Mouse (Mus musculus) heart, embryonic 14.5 days (tissue): ENCODE measurements around the gene Msi2. TPM values are rescaled to one million over a fixed set of nuclear protein-coding genes. Genes with fewer than 3 reads are reported as not detected.

Experiments used
- ATAC-seq: fragments of 200-750 bp; cut with Nextera tagmentation; 2 replicates; pipeline ENCODE4 v1.8.0; 2017; ENCODE audit warnings: low read depth, moderate TSS enrichment; ENCODE audit not compliant: insufficient number of reproducible peaks, insufficient read depth, low FRiP score
- H3K27ac ChIP-seq, 2 experiments: fragments of 200-500 bp in 1 of 2; fragments of 300-500 bp in 1 of 2; sonication (generic) in 1 of 2; replicated peaks in 1 of 2; 2 replicates each; pipeline ENCODE4 v1.5.1; 2012 to 2014; ENCODE audit warnings: low read depth in 2 of 2, low read length in 2 of 2, control low read depth in 1 of 2, mild to moderate bottlenecking in 1 of 2, mixed read lengths in 1 of 2; ENCODE audit not compliant: control insufficient read depth in 1 of 2, insufficient read depth in 1 of 2
- H3K27me3 ChIP-seq: fragments of 300-500 bp; sonication (generic); 2 replicates; pipeline ENCODE4 v1.6.1; 2014; ENCODE audit warnings: mild to moderate bottlenecking, low read length, control low read depth; ENCODE audit not compliant: control insufficient read depth, insufficient read depth
- H3K36me3 ChIP-seq: fragments of 300-500 bp; sonication (generic); 2 replicates; pipeline ENCODE4 v1.6.1; 2014; ENCODE audit warnings: mild to moderate bottlenecking, control low read depth, low read length, mixed read lengths; ENCODE audit not compliant: control insufficient read depth, insufficient read depth
- H3K4me1 ChIP-seq, 2 experiments: fragments of 200-500 bp in 1 of 2; fragments of 300-500 bp in 1 of 2; sonication (generic) in 1 of 2; 2 replicates each; pipeline ENCODE4 v1.6.1; 2012 to 2014; ENCODE audit warnings: low read length in 2 of 2, control low read depth in 1 of 2, mixed read lengths in 1 of 2; ENCODE audit not compliant: control insufficient read depth in 2 of 2, insufficient read depth in 2 of 2
- H3K4me2 ChIP-seq: fragments of 300-500 bp; sonication (generic); 2 replicates; pipeline ENCODE4 v1.6.1; 2014; ENCODE audit warnings: mild to moderate bottlenecking, low read length
- H3K4me3 ChIP-seq, 2 experiments: fragments of 200-500 bp in 1 of 2; fragments of 300-500 bp in 1 of 2; sonication (generic) in 1 of 2; 2 replicates each; pipeline ENCODE4 v1.5.1; 2012 to 2014; ENCODE audit warnings: low read length in 2 of 2, mild to moderate bottlenecking in 2 of 2, control low read depth in 1 of 2, low read depth in 1 of 2, moderate library complexity in 1 of 2; ENCODE audit not compliant: control insufficient read depth in 1 of 2, insufficient read depth in 1 of 2
- H3K9ac ChIP-seq: fragments of 300-500 bp; sonication (generic); 2 replicates; pipeline ENCODE4 v1.6.1; 2014; ENCODE audit warnings: mild to moderate bottlenecking, low read length
- H3K9me3 ChIP-seq: fragments of 300-500 bp; sonication (generic); 2 replicates; pipeline ENCODE4 v1.6.1; 2016; ENCODE audit warnings: low read length, control low read depth; ENCODE audit not compliant: control insufficient read depth
- WGBS: fragments of 180-500 bp; shearing (Covaris S2); extraction: QIAGEN DNeasy Blood & Tissue Kit; methylation state at CpG from one replicate; pipeline ENCODE4 v1.1.7; 2014; 5-methylcytosine and 5-hydroxymethylcytosine counted together
- polyA plus RNA-seq: library from polyadenylated mRNA; unstranded; fragments of >200 nt; fragmentation: Nextera tagmentation; extraction: Ambion mirVana; gene quantifications from 2 replicates; pipeline ENCODE4 v1.2.1, GENCODE M21; 2014

Msi2 gene
- polyA plus RNA-seq, 1 experiment from 2014 or later = 20.9 TPM

DNA sequence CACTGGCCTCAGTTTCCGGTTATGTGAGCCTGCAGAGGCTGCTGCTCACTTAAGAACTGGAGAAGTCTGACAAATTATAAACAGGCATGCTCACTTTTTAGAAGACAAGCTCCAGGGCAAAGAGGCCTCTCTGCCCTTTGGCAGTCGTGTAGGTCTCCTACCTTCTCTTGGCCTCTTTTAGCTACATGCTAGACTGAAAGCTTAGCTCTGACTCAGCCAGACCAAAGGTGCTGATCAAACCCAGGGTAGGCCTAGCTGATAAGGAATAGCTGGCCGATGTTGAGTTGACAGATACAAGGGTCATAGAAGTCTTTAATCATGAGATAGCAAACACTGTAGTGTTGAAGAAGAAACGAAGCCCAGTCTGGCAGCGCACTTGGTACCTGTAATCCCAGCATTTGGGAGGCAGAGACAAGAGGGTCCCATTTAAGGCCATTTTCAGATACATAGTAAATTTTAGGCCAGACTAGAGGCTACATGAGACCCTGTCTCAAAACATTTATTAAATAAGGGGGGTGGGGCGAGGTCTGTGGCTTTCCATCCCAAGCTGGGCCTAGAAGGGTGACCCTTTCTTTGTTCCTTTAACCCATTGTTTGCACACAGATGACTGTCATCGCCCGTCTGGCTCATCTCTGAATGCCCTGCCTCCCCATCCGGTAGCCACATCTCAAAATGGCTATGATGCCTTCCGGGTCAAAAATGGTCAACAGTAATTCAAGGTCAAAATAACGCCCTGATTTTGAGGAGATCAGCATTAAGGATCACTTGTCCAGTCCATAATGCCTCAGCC, 164.6 kb downstream of the Msi2 start:
- Histone ChIP-seq H3K4me1 (peaks cover 82 to 96% of the 10 kb centered on the region in 2 experiments), H3K9me3 (no peaks in the 10 kb centered on the region), H3K4me2 (0 out of 2 replicates have a peak overlapping the region, but pooled peaks have one; percentile 16), H3K4me3 (no peak overlapping the region), H3K27me3 (no peaks in the 10 kb centered on the region), H3K27ac (peak overlapping the region; percentile 78 to 91), H3K9ac (peak overlapping the region; percentile 41), H3K36me3 (no peaks in the 10 kb centered on the region)
- 44% methylated on average over 11 of the region's 11 CpGs for WGBS
- no peak for ATAC-seq

GRCm38 (mm10) chr11:88552987-88553386, 165.3 kb downstream of the Msi2 start:
- Histone ChIP-seq H3K4me3 (no peak overlapping the region), H3K9me3 (no peaks in the 10 kb centered on the region), H3K9ac (peak overlapping the region; percentile 41), H3K27me3 (no peaks in the 10 kb centered on the region), H3K36me3 (no peaks in the 10 kb centered on the region), H3K27ac (peak overlapping the region; percentile 78 to 91), H3K4me2 (0 out of 2 replicates have a peak overlapping the region, but pooled peaks have one; percentile 16), H3K4me1 (peaks cover 82 to 96% of the 10 kb centered on the region in 2 experiments)
- 14% methylated on average over 8 of the region's 8 CpGs for WGBS
- ATAC-seq = no peak

GRCm38 (mm10) chr11:88552385-88552784, 165.9 kb downstream of the Msi2 start:
- Histone ChIP-seq H3K4me2 (no peak overlapping the region), H3K27ac (0 out of 4 replicates have a peak overlapping the region, but pooled peaks of 1 of the 2 experiments have one; percentile 91), H3K4me3 (no peak overlapping the region), H3K9ac (no peak overlapping the region; the same call in 1 of the 2 replicates), H3K9me3 (no peaks in the 10 kb centered on the region), H3K27me3 (no peaks in the 10 kb centered on the region), H3K4me1 (peaks cover 82 to 96% of the 10 kb centered on the region in 2 experiments), H3K36me3 (no peaks in the 10 kb centered on the region)
- no peak for ATAC-seq
- WGBS = 72% methylated on average over 6 of the region's 6 CpGs

GRCm38 (mm10) chr11:88551034-88551433, 167.3 kb downstream of the Msi2 start:
- Histone ChIP-seq H3K9me3 (no peaks in the 10 kb centered on the region), H3K4me1 (peaks cover 78 to 93% of the 10 kb centered on the region in 2 experiments), H3K27ac (peak overlapping the region; percentile 1 to 75; a peak in 3 of 4 replicates), H3K27me3 (no peaks in the 10 kb centered on the region), H3K4me2 (no peak overlapping the region), H3K36me3 (no peaks in the 10 kb centered on the region), H3K9ac (peak overlapping the region; percentile 50; the same call in 1 of the 2 replicates), H3K4me3 (no peak overlapping the region)
- 3% methylated on average over 3 of the region's 3 CpGs for WGBS
- ATAC-seq = peak; percentile 40; the same call in 1 of the 2 replicates

DNA sequence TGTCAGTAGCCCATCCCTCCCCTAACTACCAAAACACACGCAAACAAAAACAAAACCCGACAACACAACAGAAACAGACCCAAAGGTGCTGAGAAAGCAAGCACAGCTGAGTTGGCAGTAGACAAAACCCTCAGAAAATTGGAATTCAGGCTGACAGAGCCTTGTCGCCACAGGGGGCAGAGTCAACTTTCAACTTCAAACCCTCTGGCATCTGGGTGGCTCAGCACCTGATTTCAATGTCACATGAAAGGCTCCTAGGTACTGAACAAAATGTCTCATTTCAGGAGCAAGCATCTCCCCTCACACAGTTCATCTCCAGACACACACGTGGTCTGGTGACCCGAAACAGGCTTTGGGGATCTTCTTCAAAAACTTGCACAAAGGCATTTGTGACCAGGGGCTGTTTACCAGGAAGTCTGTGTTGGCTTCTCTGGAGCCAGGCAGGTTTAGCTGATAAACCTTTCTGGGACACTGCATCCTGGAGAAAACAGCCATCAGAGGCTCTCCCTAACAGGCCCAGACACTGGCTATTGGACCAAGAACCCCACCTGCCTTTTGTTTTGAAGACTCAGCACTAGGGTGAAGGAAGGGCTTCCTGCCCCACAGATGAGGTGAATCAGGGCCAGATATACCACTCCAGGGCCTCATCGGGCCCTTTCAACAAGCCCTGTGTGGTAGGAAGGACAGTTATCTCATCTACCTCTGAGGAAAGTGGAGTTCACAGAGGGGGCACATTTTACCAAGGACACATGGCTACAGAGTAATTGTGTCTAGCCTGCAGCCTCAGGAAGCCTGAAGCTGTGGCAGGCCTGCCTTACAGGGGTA, 168.0 kb downstream of the Msi2 start:
- no peaks in the 10 kb centered on the region for H3K9me3 ChIP-seq
- 50% methylated on average over 6 of the region's 6 CpGs for WGBS

GRCm38 (mm10) chr11:88549529-88549900, 168.8 kb downstream of the Msi2 start:
- no peaks in the 10 kb centered on the region for H3K27me3 ChIP-seq
- peak overlapping the region; percentile 50; the same call in 1 of the 2 replicates for H3K9ac ChIP-seq
- H3K27ac ChIP-seq = no peak overlapping the region
- no peak for ATAC-seq
- H3K4me2 ChIP-seq = no peak overlapping the region
- no peaks in the 10 kb centered on the region for H3K9me3 ChIP-seq
- H3K36me3 ChIP-seq = no peaks in the 10 kb centered on the region
- H3K4me3 ChIP-seq = no peak overlapping the region
- 88% methylated on average over 13 of the region's 13 CpGs for WGBS
- peaks cover 65 to 80% of the 10 kb centered on the region in 2 experiments for H3K4me1 ChIP-seq

More for the DNA sequence above, 168.0 kb downstream of the Msi2 start:
- no peak for ATAC-seq
- H3K27me3 ChIP-seq = no peaks in the 10 kb centered on the region
- H3K9ac ChIP-seq = peak overlapping the region; percentile 50
- H3K4me1 ChIP-seq = peaks cover 72 to 85% of the 10 kb centered on the region in 2 experiments
- H3K27ac ChIP-seq = peak overlapping the region; percentile 1 to 75; a peak in 3 of 4 replicates
- H3K4me2 ChIP-seq = no peak overlapping the region
- no peak overlapping the region for H3K4me3 ChIP-seq
- H3K36me3 ChIP-seq = no peaks in the 10 kb centered on the region

DNA sequence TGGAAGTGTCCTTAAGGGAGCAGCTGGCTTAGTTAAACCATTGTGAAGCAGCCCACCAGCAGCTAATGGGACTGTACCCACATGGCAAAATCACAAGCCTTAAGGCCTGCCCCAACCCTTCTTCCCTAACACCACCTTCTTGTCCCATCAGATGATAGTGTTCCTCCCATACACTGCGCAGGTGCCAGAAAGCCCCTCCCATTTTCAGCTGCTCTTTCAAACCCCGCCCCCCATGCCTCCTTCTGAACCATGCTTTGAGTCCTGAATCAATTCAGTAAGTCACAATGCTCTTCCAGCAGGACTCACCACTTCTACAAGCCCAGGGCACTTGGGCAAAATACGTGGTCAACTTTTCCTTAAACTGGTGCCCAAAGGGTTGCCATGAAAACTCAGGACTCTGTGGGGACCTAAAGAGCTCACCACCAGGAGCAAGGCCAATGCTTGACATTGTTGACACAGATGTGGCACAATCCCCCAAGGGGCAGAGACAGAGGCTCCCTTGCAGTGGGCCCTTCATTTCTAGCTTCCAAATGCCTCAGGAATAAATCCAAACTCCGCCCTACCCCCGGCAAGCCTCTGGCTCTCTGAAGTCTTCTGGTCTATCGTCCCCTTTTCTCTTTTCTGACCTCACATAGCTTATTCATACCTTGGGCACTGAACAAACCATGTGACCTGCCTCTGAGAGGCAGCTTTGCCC, 169.3 kb downstream of the Msi2 start:
- no peak for ATAC-seq
- H3K9ac ChIP-seq = no peak overlapping the region
- H3K4me1 ChIP-seq = peaks cover 61 to 78% of the 10 kb centered on the region in 2 experiments
- H3K27ac ChIP-seq = 0 out of 4 replicates have a peak overlapping the region, but pooled peaks of 1 of the 2 experiments have one; percentile 12
- H3K4me2 ChIP-seq = no peak overlapping the region
- H3K36me3 ChIP-seq = no peaks in the 10 kb centered on the region
- 77% methylated on average over 6 of the region's 6 CpGs for WGBS
- no peak overlapping the region for H3K4me3 ChIP-seq
- no peaks in the 10 kb centered on the region for H3K27me3 ChIP-seq
- H3K9me3 ChIP-seq = no peaks in the 10 kb centered on the region
